Comparison of ENCODE assay signal across 10 mouse cellular contexts in genomic region chr3:123169398-123169797, GRCm38 (mm10).
"Had no signal": no experiment of that assay in that cellular context is flagged by ENCODE, and none has a peak within 500 bp of the region (broad histone marks: within the 10 kb centered on the region; RNA-seq: fewer than 3 reads in every experiment).

No protein-coding gene starts in this region.

- H3K36me3 ChIP-seq: limb, embryonic 15.5 days; liver, embryonic 12.5 days; midbrain, embryonic 10.5 days; neural tube, embryonic 15.5 days had no signal

- H3K27me3 ChIP-seq: limb, embryonic 15.5 days; liver, embryonic 12.5 days; neural tube, embryonic 15.5 days had no signal

- H3K4me2 ChIP-seq: limb, embryonic 15.5 days; liver, embryonic 12.5 days; lung, embryonic 14.5 days; neural tube, embryonic 15.5 days had no signal

- H3K4me1 ChIP-seq: liver, embryonic 12.5 days; neural tube, embryonic 15.5 days had no signal

- ATAC-seq: intestine, postnatal 0 days; liver, embryonic 12.5 days had no signal

- H3K9me3 ChIP-seq: limb, embryonic 15.5 days; liver, embryonic 12.5 days; midbrain, embryonic 10.5 days; neural tube, embryonic 15.5 days had no signal

- H3K4me3 ChIP-seq: layer of hippocampus, adult 2 months; limb, embryonic 15.5 days; liver, embryonic 12.5 days; midbrain, embryonic 10.5 days; myocyte; neural tube, embryonic 15.5 days had no signal

- DNase-seq: thymus, adult 18-20 months had no signal

- H3K27ac ChIP-seq: kidney, postnatal 0 days; layer of hippocampus, adult 2 months; limb, embryonic 15.5 days; liver, embryonic 12.5 days; midbrain, embryonic 10.5 days; neural tube, embryonic 15.5 days had no signal

- H3K9ac ChIP-seq: limb, embryonic 15.5 days; liver, embryonic 12.5 days; lung, embryonic 14.5 days; neural tube, embryonic 15.5 days had no signal
